Mouse (Mus musculus) adrenal gland, adult 18-20 months (tissue): ENCODE measurements at regions not wholly inside any gene's neighbourhood (a gene's known extent, or its start where the extent isn't known, plus 50 kb on each side); places are given as distances from the start of the nearest gene placed in this dataset.

Experiments
- DNase-seq, 2 experiments: peaks; one replicate each; pipeline ENCODE4 v3.0.0; 2021 to 2022; ENCODE audit warnings: low spot score in 2 of 2

DNA sequence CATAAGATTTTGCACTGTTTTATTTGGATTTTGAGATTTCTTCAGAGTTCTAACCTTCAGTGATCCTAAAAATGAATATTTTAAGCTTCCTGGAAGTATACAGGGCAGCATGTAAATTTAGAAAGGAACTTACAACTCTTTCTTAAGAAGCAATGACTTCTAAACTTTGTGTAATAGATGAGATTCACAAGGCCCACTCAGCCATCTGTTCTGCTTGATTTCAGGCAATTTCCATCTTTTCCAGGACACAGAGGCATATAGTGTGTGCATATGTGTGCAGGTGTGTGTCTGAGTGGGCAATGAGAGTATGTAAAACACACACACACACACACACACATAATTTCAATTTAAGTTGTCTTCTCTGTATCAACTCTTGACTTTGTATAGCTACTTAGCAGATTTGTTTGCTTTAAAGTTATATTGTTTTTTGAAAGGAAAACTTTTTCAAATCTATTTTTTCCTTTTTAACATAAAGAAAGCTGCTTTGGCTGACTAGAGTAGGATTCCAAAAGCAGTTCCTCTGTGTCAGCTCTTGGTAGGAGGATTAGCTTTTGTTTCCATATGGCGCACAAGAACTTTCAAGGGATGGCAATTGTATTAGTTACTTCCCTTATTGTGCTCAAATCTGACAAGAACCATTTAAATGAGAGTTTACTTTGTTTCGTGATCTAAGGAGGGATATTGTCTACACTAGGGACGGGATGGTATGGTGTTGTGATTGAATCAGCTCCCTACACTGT is 387.6 kb downstream of the D3Ertd751e start:
- no peak for DNase-seq

GRCm38 (mm10) chr3:42132322-42132721 is 389.9 kb downstream of the D3Ertd751e start:
- no peak for DNase-seq

DNA sequence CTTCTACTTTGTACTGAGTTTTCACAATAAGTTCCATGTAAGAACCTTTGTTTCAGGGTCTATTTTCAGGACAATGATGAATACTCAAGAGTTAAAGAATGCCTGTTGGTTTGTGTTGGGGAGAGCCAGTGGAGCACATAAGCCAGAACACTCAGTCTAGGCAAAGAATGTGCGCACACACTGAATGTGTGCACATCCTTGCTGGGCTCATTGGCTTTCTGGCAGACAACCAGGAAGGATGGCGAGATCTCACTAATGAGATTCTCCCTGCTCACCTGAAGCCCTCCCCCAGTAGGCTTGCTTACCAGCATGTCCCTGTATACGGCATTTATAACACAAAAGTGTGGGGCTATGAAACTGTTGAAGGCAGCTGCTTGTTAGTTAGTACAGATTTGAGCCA is 411.0 kb downstream of the D3Ertd751e start:
- no peak for DNase-seq

GRCm38 (mm10) chr3:42154909-42155308 is 412.5 kb downstream of the D3Ertd751e start:
- DNase-seq: no peak

DNA sequence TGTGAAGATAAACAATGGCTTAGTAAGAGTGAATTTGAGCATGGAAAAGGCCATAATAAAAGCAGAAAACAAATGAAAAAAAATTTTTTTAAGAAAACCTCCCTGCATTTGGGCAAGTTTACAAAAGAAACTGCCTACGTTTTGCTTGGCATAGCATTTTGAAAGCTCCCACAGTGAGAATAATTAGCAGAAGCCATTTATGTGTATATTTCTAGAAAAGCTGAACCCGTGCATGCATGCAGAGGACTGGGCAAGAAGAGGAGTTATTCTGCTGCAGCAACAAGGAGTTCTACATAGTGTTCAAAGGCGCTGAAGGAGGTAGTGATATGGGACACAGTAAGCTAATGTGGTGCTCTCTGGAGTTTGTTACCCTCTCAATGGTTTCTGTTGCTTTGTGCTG is 421.3 kb downstream of the D3Ertd751e start:
- DNase-seq: no peak

DNA sequence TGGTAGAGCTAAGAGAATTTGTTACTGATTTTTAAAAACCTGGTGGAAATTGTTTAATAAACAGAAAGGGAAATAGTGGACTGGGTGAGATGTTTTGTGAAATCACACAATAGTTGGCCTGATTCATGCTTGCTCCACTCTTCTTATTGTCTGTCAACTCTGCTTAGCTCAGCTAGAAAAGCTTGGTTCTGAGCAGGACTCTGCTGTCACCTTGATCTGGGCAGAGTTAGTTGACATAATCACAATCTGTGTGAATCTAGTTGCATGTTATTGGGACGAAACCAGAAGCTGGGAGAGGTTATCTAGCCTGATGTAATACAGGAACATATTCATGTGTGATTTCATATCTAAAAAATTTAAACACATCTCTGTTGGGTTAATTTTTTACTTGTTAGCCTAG is 456.8 kb downstream of the D3Ertd751e start:
- no peak for DNase-seq

- no peak for DNase-seq
These were observed 459.0 kb downstream of the D3Ertd751e start for GRCm38 (mm10) chr3:42201373-42201772.

DNA sequence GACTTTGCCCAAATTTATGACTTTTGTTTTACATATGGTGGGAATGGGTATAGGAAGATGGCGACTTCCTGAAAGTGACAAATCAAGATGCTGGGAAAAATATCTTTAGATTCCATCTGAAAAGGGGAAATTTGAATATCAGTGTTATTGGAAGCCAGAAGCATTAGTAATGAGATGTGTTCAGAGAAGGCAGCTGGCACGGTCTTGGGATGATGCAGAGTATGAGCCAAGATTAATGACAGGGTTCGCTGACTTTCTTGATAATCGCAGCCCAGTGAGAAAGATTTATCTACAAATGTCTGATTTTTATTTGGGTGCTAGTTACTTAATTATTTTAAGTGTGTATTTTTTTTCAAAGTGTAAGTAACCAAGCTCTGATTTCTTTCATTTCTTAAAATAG is 463.2 kb downstream of the D3Ertd751e start:
- DNase-seq: no peak

- no peak for DNase-seq
These were observed 469.0 kb downstream of the D3Ertd751e start for GRCm38 (mm10) chr3:42211420-42211819.

- DNase-seq: no peak
These were observed 470.0 kb downstream of the D3Ertd751e start for GRCm38 (mm10) chr3:42212456-42212855.

DNA sequence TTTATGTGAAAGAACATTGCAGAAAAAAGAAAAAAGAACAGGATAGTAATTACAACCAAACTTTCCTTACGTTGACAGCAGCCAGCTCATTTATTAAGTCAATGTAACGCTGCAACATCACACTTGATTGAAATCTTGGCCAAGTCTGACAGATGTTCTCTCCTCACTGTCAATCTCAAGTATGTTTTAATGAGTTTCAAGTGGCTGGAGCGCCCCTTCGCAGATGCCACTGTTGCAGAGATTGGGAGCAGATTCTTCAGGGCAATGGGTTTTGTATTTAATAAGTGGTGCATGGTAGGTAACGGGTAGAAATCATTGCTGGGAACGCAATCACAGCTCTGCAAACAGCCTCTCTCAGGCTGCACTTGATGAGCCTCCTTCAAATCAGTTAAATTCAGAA is 470.8 kb downstream of the D3Ertd751e start:
- no peak for DNase-seq

GRCm38 (mm10) chr3:42214624-42215276 is 472.3 kb downstream of the D3Ertd751e start:
- no peak for DNase-seq

GRCm38 (mm10) chr3:42218719-42219118 is 476.3 kb downstream of the D3Ertd751e start:
- no peak for DNase-seq

DNA sequence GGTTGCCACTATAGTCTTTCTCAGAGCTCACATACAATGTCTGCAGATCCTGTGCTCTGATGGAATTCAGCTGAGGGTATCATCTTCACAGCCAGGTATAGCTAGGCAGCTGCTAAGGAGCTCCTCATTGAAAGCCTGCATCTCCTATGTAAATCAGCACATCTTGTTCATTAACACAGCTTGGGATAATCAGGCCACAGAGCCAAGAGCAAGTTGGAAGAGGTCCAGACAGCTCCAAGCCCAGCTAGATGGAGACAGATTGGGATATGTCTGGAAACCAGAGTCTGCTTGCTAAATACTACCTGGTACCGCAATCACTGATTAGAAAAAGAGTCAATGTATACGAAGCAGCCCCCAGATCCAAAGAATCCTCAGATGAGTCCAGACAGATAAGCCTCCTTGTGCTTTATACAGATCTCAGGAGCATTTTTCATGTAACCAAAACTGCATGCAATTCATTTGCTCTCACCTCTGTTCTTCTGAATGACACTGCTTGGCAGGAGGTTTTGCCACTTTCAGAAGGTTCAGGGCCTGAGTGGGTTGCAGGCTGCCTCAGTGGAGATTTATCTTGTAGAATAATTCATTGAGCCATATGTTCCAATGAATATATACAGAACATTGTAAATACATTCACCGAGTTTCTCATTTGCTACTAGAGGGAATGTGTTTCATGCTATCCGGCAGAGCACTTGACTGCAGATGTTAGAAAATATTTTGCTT is 485.4 kb downstream of the D3Ertd751e start:
- DNase-seq: no peak

DNA sequence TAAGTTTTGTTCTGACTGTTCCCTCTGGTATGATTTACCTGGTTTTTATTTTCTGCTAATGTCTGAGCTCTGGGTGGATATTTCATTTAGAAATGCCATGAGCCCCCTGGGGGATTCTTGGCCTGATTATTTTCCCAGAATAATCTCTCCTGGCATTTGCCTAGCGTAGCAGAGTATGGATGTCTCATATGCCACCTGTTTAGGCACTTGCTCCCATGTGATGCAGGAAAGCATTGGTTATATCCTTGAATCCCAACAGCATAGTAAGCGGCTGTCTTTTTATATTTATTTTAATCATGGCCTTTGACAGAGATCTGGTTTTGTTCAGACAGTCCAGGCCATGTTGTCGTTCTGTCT is 486.0 kb downstream of the D3Ertd751e start:
- no peak for DNase-seq

DNA sequence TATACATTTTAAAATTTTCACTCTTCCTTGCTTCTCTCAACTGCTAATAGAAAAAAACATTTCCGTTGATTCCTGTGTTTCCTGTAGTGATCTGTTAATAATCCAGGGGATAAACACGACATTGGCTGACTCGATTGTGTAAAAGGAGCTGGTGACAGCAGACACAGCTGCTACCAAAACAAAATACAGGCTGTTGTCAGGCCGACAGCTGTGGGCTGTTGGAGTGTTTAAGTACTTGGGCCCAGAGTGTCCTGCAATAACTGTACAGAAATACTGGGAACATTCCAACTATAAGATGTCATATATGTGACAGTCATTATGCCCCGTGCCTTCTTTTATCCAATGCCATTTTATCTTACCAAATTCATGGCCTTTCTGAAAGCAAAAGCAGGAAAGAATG is 489.9 kb downstream of the D3Ertd751e start:
- DNase-seq: no peak

DNA sequence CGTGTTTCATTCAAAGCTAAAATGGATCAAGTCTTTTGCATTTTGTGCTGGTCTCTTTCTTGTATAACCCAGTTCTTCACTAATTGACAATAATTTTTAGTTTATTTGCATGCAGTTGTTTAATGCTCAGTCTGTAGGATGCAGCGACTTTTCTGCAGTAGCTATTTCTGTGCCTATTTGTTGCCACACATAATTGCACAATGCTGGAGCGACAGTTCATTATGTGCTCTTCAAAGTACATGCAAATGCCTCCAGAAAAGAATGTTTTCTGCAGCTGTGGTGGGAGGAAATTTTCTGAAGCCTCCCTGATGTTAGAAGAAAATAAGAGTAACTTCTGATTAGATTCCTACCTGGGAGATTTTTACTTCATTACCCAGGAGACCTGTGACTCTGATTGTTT is 491.3 kb downstream of the D3Ertd751e start:
- no peak for DNase-seq

- DNase-seq: no peak
These were observed 493.1 kb downstream of the D3Ertd751e start for GRCm38 (mm10) chr3:42235515-42235914.
